Mouse (Mus musculus) CD4-positive naive resting alpha-beta T cell, adult 57 days (primary cell): ENCODE results near the gene Psme4. TPM values are rescaled to one million over a fixed set of nuclear protein-coding genes. Genes with fewer than 3 reads are reported as not detected.

ENCODE experiments used
- total RNA-seq: library from RNA; stranded (reverse); gene quantifications from one replicate; pipeline ENCODE4 v1.2.4, GENCODE M21; 2023

Gene Psme4
- 60.3 TPM for total RNA-seq

DNA sequence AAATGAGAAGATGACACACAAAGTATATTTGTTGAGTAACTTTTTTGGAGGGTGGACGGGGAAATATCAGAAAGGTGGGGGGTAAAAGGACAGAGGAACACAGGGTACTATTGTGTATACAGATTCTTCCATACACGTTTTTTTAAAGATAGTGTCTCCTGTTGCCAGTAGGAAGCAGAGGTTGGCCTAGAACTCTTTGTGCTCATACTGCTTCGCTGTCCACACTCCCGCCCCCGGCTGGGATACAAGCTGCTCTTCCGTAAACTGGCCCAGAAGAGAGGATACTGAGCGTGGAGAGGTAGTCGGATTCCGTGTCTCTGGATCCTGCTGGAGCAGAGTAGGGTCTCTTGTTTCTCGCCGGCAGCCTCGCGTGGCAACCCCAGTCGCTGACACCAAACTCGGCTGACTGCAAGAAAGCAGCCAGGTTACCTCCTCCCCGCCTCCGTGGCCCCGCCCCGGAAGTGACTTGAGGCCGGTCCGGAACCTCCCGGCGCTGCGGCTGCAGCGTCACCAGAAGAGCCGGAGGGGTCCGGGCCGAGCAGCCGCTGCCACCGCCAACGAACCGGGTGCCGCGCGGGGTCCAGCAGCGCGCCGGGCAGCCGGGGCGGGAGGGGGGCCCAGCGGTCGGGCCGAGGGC, at the start of gene Psme4:
Gene Psme4 (plus strand): TSS at position 460 of the 637 bp plus-strand sequence.

DNA sequence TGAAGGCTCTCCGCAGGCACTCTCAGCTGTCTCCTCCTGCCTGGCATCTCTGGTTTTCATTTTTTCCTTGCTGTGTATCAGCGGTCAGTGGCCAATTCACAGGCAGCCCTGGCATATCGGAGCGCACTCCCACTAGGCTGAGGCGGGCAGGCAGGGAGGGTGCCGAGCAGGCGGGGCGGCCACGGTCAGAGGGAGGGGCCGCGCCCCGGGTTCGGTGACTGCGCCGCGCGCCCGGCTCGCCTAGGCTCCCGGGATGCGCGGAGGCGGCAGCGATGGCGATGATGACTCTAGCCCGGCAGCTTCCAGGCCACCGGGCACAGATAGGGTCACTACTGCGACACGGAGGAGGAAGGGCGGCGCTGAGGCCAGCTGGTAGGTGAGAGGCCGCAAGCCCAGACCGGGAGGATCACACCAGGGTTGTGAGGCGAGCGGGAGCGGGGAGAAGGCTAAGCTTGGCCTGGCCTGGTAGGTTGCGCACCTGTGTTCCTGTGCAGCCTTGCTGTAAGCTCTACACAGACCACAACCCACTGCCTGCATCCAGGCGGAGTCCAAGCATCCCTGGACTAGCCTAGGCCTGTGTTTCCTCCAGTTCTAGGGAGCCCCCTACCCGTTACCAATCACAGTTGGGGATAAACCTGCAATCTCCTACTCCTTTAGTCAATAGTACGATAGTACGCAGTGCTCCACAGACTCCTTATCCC, 113.8 kb downstream of the Psme4 start, which contains the start of the genes Gpr75 and Asb3:
Gene Gpr75 (plus strand): TSS at position 188 of the 701 bp plus-strand sequence.
Gene Asb3 (plus strand): TSS at position 246 of the 701 bp plus-strand sequence.

Other genes starting within 250 kb of the Psme4 start
- 0.95 TPM for gene Acyp2, start 122.1 kb upstream of the Psme4 start, total RNA-seq
- gene Gpr75, start 113.6 kb downstream of the Psme4 start, total RNA-seq: not detected
- gene Asb3, start 113.7 kb downstream of the Psme4 start, total RNA-seq: 18.9 TPM
- 25.0 TPM for gene Erlec1, start 182.6 kb downstream of the Psme4 start, total RNA-seq
- gene Chac2, start 214.6 kb downstream of the Psme4 start, total RNA-seq: 2.0 TPM